Mouse (Mus musculus): ENCODE results near the gene Btbd7.

The Btbd7 gene

DNA sequence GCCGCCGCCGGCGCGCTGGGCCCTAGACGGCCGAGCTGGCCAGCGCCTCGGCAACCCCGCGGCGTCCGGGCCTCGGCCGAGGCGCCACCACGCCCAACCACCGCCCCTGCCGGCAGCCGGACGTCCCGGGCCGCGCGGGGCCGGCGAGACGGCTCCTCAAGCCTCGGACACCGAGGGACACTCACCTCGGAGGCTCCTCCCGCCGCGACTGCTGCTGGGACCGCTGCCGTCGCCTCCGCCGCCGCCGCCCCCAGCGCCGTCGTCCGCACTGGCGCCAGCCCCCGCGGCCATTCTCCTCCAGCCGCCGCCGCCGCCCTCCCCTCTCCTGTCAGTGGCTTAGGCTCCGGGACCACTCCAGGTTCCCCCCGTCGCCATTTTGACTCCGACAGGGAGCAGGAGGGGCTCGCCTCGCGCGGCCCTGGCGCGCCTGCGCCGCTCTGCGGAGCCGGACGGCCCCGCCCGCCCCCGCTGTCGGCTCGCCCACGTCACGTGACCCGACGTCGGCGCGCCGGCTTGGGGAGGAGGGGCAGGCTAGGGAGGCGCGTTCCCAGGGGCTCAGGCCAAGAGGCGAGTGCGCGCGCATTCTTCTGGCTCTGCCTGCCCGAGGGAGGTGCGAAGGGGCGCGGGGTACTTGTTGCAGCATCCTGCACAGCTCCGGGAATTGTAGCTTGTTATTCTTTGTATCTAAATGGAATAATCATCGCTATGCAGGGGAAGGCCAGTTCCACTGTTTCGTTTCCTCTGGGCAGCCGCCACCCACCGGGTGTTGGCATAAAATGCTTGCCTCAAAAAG is at the start of gene Btbd7:
Gene Btbd7 (minus strand): TSS at position 441 of the 793 bp plus-strand sequence.
- DNase-seq: peak; percentile 97

DNA sequence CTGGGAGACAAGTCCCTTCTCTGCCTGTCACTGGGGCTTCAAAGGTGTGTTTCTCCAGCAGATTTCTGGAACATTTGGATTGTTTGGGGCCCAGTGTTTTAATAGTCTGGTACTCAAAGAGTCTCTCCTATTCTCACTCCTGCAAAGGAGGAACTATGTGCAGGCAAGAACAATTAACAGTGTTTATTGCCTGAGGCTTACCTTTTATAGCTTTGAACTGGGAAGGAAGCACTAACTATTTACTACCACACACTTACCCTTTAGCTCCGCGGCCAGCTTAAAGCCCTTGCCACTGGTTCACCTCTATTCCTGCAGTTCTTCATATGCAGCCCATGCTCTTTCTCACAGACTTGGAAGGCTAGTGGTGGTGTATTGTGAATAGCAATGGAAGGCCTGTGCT is 37.8 kb upstream of the Btbd7 start:
- no peak for DNase-seq

DNA sequence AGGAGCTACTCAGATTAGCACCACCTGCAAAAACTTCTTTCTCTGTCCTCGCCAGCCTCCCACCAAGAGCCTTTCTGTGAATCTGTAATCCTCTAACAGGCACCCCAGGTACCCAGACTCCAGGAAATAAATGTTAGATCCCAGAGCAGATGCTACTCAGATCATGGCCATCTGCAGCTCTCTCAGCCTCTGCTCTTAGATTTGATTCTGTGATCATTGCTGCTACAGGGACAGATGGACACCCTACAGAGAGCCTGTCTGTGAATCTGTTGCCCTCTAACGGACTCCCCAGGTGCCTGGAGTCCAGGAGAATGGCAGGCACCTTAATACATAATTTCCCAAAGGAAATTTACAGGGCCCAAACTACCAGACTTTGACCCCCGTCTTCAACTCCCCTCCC is 29.9 kb upstream of the Btbd7 start:
- DNase-seq: no peak

DNA sequence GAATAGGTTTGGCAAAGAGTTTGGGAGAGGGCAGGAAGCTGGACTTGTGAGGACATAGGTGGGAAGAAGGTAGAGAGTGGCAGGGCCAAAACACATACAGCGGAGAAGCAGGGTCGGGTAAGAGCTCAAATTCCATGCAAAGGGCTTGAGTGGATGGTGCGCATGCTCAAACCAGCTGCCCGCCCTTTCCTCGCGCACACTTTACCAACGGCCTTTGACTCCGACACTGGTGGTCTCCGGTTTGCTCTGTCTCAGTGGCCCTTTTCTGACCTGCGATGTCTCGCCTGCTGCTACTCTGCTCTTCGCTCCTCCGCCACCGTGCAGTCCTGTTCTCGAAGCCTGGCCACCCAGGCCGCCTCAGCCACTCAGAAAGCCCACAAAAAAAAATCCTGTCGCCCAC is 20.8 kb upstream of the Btbd7 start, which contains the start of gene Cox8c:
Gene Cox8c (plus strand): TSS at position 226 of the 400 bp plus-strand sequence.
- DNase-seq: no peak

DNA sequence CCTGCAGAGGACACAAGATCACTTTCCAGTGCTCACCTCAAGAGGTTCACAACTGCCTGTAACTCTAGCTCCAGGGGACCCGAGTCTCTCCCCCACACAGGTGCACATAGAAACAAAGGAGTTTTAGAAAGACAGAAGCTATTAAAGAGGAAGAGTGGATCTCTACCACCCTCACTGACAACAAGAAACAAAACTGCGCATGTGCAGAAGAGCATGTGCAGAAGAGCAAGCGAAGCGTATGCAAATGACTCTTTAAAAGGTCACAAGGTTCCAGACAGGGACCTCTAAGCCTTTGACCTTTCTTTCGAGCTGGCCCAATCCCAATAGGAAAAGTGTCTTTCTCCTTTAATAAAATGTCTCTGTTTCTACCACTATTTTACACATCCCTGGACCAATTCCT is 10.3 kb upstream of the Btbd7 start:
- DNase-seq: no peak

DNA sequence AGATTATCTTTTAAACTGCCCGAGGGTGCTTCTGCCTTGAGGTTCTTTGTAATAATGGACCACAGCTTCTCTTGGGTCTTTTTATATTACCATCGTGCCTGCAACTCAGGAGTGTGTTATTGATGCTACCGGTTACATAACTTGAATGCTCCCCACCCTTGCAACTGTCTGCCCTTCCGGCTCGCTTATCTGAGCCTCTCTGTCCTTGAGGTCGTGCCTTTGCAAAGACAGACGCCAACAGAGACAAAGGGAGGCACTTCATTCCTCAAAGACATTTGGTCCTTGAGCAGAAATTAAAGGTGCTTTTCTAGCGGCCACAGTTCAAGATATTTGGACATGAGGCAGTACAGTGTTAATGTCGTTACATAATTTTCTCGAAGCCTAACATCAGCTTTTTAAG is 9.1 kb upstream of the Btbd7 start:
- DNase-seq: no peak

DNA sequence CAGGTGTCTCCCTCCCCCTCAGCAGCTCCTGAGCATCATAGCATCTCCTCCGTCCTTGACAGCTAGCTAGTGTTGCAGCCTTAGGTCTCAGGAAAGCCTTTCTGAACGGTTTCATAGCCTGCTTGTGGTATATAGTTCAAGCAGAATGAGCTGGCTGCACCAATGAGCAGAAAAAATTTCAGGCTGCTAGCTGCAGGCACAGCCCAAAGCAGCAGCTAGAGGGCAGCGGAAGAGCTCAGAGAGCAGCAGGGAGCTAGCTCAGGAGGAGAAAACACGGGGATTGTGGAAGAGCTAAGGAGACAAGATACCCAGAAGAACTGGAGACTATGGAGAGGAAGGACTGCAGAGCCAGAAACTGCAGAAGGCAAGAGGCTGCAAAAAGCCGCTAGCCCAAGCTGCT is 7.5 kb upstream of the Btbd7 start:
- no peak for DNase-seq

DNA sequence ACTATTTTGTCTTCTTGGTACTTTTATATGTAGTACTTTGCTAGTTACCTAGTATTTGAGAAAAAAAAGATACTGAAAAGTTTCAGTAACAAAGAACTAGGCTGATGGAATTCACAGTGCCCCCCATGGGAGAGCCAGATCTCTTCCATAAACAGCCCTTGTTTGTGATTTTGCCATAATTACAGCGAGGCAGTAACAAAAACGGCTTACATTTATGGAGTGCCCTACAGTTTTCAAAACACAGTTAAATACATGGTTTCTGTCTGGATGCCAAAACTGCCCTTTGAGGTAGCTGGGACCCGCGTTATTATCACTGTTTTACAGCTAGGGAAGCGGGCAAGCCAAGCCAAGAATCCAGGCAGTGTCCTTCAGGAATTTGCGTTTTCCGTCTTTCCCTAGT is 630 bp upstream of the Btbd7 start:
- no peak for DNase-seq

DNA sequence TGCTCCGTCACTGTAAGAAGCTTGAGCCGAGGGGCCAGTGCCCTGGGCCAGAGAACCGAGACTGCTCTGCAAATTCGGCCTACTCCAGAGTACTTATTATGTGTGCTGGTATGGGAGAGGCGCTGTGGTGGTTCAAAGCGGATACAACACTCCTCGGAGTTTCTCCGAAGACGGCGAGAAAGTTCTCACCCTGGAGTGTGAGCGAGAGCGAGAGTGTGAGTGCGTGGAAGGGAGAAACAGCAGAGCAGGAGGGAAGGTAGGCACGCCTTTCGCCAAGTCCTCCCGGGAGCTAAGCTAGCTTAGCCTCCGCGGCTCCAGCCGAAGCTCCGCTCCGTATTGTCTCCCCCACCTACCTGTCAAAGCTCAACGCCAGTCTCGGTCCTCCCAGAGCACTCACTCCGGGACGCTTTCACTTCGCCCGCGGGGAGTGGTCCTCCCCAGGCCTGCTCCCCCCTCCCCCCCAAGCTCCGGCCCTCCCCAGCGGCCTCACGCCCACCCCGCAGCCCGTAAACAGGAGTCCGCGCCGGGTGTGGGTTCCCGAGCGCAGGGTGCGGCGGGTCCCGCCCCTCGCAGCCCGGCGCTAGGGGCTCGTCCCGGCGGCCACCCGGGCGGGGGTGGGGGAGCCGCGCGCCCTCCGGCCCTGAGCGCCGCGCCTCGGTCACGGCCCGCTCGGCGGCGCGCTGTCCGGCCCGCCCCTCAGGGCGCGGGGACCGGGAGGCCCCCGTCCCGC is 805 bp downstream of the Btbd7 start:
- DNase-seq: peak; percentile 39 to 56

DNA sequence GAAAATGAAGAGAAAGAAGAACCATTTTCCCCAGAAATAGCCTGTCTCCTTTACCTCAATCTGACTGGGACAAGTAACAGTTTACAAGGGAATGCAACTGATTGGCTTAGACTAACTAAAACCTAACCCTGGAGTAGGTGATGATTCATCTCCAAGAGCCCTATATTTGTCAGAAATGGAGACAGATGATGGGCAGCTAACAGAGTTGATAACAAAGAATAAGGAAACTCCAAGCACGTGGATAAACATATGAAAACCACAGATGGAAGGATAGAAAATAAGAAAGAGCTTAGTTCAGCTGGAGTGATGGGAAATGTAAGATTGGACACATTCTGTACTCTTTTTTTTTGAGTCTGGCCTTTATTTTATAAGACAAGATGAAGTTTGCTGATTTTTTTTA is 7.7 kb downstream of the Btbd7 start:
- DNase-seq: no peak

DNA sequence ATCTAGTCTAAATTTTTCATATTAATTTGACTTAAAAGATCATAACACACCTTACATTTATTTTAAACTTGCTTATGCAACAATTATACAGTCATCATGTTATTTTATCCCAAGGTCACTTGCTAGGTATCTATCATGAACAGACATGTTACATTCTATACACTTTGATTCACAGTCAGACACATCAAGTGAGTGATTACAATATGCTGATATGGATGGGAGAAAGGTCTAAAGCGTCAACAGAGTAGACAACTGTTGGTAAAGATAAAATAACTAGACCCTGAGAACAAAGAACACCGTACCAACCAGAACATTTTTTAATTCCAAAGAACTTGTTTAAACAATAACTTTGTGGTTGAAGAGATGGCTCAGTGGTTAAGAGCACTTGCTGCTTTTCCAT is 8.5 kb downstream of the Btbd7 start:
- no peak for DNase-seq

DNA sequence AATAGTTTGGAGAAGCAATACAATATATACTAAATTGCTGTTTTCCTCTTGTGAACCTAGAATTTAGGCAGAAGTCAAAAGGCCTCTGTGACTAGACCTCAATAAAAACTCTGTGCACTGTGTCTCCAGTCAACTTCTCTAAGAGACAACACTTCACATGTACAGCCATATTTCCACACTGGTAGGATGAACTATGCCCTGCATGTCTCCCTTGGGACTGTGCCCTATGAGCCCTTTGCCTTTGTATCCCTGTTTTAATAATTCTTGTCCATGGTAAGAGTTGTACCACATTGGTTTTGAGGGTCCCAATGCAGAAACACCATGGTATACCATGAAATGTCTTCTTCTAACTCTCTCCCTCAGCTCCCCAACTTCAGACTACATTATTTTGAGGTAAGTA is 17.5 kb downstream of the Btbd7 start:
- DNase-seq: no peak

DNA sequence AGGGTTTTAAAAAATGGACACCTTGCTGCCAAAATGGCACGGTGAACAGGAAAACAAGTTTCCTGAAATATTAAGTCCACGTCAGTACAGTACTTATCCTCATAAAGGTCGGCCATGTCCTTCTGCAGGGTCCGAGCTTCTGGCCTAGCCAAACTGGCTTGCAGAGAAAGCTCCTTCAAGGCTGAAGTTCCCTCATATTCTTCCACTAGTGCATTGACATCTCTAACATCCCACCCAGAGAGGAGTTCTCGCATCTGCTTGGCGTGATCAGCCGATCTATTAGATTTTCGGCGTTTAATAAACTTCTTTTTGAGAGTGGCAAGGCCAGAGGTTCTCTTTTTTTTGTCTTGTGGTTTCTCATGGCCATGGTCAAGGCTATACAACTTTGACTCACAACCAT is 40.0 kb downstream of the Btbd7 start:
- no peak for DNase-seq

DNA sequence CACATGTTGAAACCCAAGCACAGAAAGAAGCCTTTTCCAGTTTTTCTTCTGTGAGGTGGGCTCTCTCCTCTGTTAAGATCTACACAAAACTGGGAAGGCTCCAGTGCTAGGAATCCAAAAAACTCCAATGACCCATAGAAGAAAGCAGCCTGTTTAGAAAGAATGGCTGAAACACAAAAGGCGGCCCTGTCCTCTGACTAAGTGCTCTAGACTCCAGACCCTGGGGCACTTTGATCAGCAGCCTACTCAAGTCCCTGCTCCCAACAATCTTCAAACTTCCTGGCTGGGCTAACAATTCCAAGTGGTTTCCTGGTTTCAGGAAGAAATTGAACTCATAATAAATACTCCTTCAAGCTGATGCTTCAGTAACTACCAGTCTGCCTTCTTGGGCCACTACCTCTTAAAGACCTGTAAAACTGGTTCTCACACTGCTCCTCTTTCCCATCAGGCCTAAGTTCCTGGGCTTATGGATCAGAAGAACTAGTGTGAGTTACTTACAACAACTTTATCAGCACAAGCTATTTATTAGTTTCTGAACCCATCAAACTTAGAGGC is 45.4 kb downstream of the Btbd7 start:
- peak; percentile 15 to 45 for DNase-seq

DNA sequence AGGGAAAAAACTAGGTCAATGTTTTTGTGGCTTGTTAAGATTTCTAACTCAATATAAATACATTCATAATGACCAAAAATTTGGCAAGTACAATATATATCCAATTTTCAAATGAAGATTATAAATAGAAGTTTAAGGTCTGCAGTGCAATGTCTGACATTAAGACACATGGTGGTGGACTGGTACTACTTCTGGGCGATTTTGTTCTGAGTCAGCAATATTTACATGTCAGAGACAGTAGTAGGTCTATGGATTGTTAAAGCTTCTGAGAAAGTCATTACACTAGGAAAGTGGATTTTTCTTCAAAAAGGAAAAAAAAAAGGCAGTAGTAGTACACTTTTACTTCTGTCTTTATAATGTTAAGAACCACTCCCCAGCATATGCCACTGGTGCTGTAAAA is 46.4 kb downstream of the Btbd7 start:
- DNase-seq: no peak

DNA sequence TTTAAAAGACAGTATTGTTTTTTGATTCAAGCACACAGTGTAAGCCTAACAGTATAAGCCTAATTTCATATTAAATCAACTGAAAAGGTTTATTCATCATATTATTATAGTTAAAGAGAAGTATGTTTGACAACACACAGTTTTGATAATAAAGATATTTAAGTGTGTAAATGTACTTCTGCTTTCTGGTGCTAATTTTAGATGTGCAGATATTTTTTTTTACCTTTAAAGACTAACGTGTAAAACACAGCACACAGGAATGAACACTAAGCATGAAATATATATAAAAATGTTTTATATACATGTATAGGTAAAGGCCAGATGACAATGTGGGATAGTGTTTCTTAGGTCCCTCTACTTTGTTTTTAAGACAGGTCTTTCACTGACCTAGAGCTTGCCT is 51.2 kb downstream of the Btbd7 start:
- no peak for DNase-seq

DNA sequence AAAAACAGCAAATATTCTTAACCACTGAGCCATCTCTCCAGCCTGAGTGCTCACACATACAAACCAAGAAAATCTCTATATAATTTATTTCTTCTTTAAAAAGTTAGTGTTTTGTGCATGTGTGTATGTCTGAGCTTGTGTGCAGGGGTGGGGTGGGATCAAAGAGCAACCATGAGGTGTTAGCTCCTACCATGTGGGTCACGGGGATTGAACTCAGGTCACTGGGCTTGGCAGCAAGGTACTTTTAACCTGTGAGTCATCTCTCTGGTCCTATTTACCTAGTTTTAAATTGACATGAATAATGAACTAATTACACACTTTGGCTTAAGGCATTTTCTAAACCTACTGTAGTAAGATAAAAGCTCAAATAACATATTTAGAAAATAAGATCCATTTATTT is 51.9 kb downstream of the Btbd7 start:
- no peak for DNase-seq

DNA sequence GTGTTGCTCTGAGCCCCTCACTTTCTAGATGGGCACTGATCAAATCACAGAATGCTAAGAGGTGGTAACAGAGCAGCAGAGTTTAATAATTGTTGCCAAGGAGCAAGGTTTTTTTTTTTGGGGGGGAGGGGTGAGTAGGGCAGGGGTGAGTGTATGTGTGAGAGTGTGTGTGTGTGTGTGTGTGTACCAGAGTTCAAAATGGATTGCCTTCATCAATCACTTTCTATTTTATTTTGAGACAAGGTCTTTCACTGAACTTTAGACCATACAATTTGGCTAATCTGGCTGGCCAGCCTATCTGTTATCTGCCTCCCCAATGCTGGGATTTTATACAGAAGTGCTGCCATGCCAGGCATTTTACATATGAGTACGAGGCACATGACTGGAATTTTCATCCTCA is 63.4 kb downstream of the Btbd7 start:
- no peak for DNase-seq

DNA sequence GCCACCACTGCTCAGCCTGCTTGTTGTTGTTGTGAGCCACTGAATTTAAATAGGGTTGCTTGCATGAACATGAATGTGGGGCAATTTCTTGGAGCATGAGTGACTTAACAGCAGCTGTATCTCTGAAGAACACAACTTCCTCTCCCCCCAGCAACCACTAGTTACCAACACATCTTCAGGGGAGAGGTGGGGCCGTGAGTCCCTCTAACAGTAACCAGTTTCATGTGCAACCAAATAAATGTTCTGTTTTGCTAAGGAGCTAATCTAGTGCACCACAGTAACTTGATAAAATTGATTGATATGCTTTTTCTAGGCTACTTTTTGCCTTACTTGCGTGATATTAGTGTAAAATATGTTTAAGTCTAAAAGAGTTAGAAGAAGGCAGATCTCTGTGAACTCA is 78.7 kb downstream of the Btbd7 start:
- no peak for DNase-seq

DNA sequence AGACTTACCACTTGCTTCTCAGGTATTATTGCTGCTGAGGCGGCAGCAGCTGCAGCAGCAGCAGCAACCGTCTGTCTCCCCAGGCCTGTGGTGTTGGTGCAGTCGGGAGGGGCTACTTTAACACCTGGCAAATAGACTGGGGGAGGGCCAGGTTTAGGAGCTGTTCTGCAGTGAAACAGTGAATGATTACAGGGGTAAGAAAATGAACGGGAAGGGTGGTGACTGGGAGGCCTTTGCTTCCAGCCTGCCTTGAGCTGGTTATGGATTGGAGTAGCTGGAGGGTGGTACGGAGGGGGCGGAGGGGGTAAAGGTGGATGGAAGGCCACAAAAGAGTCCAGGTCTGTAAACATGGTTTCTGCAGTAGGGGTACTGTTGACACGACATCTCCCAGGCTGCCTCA is 90.3 kb downstream of the Btbd7 start:
- DNase-seq: no peak

DNA sequence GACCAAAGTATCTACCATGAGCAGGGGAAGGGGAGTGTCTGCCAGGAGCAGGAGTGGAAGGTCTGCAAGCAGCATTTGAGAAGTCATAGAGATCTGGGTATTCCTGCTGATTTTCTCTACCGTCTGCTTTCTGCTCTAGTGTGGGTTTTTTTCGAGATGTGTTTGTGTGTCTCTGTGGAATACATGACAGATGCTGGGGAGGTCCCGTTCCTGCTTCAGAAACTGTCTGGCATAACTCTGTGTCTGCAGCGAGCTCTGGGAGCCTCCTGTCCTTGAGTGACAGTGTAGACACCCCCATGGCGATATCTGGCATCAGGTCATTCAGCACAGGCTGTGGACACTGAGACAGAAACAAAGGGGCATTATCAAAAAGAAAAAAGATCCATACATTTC is 92.7 kb downstream of the Btbd7 start:
- DNase-seq: no peak

DNA sequence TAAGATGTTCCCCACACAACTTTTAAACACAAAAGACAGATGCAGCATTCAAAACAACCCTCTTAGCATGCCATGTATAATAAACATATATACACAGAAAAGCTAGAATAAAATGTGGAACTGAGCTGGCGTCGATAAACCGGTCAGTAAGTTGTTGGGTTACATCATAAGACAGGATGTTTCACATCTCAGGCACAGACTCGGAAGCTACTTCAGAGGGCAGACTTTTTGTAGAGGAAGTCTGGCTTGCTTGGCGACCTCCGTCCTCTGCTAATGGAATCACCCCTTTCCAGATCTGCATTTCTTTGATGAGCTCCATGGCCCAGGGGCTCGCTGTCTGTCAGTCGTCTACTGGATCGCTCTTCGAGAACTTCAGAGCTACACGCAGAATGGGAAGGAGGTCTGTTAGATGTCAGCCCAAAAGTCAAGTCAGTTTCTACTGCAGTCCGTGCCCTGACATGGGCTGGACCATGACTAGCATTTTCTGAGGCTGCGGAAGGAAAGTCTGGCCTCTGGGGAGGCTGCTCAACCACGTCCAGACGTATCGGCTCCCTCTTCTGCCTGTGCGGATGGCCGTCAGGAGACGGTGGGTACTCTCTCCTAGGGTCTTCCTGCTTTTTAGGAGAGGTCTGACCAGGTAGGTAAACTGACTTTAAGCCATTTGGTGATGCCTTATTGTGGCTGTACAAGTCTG is 93.2 kb downstream of the Btbd7 start:
- no peak for DNase-seq

DNA sequence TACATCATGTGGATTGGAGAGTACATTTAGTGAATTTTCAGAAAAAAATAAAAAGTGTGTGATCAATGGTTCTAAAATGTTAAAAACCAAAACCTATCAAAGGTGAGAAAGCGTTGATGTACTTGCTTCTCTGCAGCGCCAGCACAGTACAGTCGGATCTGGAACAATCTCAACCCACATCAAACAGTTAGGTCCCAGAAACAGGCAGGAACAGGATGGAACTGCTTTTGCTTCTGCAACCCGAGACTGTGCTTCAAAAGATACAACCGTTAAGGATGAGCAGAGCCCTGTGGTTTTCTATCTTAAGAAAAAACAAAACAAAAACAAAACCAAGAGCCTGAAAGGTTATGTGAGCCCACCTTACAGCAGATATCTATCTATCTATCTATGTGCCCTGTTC is 95.4 kb downstream of the Btbd7 start:
- DNase-seq: no peak

DNA sequence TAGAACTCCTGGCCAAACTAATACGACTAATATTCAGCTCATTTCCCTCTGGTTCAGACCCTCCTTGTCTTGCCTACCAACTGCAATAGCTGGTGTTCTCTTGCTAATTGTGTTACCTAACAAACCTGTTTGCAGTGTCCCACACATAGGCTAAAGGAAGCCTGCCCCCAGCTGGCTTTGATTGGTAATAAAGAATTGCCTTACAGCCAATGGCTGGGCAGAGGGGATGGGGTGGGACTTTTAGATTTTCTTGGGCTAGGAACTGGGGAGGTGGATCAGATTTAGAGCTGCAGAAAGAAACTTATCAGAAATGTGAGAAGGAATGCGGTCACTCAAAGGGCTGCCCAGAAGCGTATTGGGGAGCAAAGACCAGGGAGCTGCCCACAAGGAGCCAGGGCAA is 98.8 kb downstream of the Btbd7 start:
- peak in 1 of 2 experiments; percentile 23 for DNase-seq
